Mouse (Mus musculus) MEL (cell line): ENCODE data around the gene Synpo2l. TPM values are rescaled to one million over a fixed set of nuclear protein-coding genes. Genes with fewer than 3 reads are reported as not detected.

ENCODE experiments used
- polyA plus RNA-seq, 2 experiments: library from polyadenylated mRNA; stranded (reverse) in 1 of 2; unstranded in 1 of 2; fragments of >175 nt in 1 of 2; fragments of >200 nt in 1 of 2; gene quantifications; 2 replicates each; pipeline versions ENCODE4 v1.2.1 to v1.2.4; 2012; ENCODE audit warnings: low replicate concordance in 2 of 2, low read depth in 1 of 2; ENCODE audit not compliant: insufficient read length in 2 of 2, insufficient read depth in 1 of 2, missing spikeins in 1 of 2
- total RNA-seq: library from RNA; depleted of rRNA; stranded (reverse); fragments of 300-350 nt; gene quantifications from 2 replicates; pipeline ENCODE4 v1.2.3, GENCODE M21; 2012; rRNA removed

The Synpo2l gene
- total and polyA plus RNA-seq, 3 experiments: 0.04 to 0.06 TPM; not detected in 1

Other genes starting within 250 kb of the Synpo2l start
- not detected in 2 replicates for gene Cfap70, start 216.1 kb downstream of the Synpo2l start, total RNA-seq
- under 1 TPM in 1 of 2 experiments, not detected in 1; 0.11 TPM for gene Cfap70, start 216.1 kb downstream of the Synpo2l start, polyA plus RNA-seq
- 44.8 and 52.0 TPM in 2 replicates for gene Anxa7, start 188.2 kb downstream of the Synpo2l start, total RNA-seq
- 10 to 100 TPM in 1 of 2 experiments, not detected in 1; 70.3 TPM for gene Anxa7, start 188.2 kb downstream of the Synpo2l start, polyA plus RNA-seq
- gene Mss51, start 171.5 kb downstream of the Synpo2l start, total RNA-seq: 0.42 and 0.62 TPM in 2 replicates
- gene Mss51, start 171.5 kb downstream of the Synpo2l start, polyA plus RNA-seq: 1 to 10 TPM in 1 of 2 experiments, not detected in 1; 1.1 TPM
- gene Ppp3cb, start 121.8 kb downstream of the Synpo2l start, total RNA-seq: 20.1 and 20.4 TPM in 2 replicates
- 10 to 100 TPM; 32.6 to 62.9 TPM for gene Ppp3cb, start 121.8 kb downstream of the Synpo2l start, polyA plus RNA-seq
- gene Usp54, start 27.3 kb downstream of the Synpo2l start, total RNA-seq: 1.2 and 1.5 TPM in 2 replicates
- gene Usp54, start 27.3 kb downstream of the Synpo2l start, polyA plus RNA-seq: 1 to 10 TPM in 1 of 2 experiments, not detected in 1; 2.6 TPM
- 0.15 TPM in 1 of 2 replicates, not detected in the other for gene Myoz1, start 11.8 kb downstream of the Synpo2l start, total RNA-seq
- gene Myoz1, start 11.8 kb downstream of the Synpo2l start, polyA plus RNA-seq: under 1 TPM in 1 of 2 experiments, not detected in 1; 0.15 TPM
- 68.5 and 83.9 TPM in 2 replicates for gene Sec24c, start 6.0 kb upstream of the Synpo2l start, total RNA-seq
- 100 to 1,000 TPM; 121 to 263 TPM for gene Sec24c, start 6.0 kb upstream of the Synpo2l start, polyA plus RNA-seq
- gene Fut11, start 26.6 kb upstream of the Synpo2l start, total RNA-seq: 0.49 and 0.69 TPM in 2 replicates
- gene Fut11, start 26.6 kb upstream of the Synpo2l start, polyA plus RNA-seq: 1 to 10 TPM in 1 of 2 experiments, not detected in 1; 1.8 TPM
- 154 and 164 TPM in 2 replicates for gene Chchd1, start 34.7 kb upstream of the Synpo2l start, total RNA-seq
- 100 to 1,000 TPM in 1 of 2 experiments, not detected in 1; 136 TPM for gene Chchd1, start 34.7 kb upstream of the Synpo2l start, polyA plus RNA-seq
- gene Zswim8, start 39.2 kb upstream of the Synpo2l start, total RNA-seq: 14.2 and 16.5 TPM in 2 replicates
- 10 to 100 TPM in 1 of 2 experiments, not detected in 1; 35.5 TPM for gene Zswim8, start 39.2 kb upstream of the Synpo2l start, polyA plus RNA-seq
- gene Ndst2, start 66.2 kb upstream of the Synpo2l start, total RNA-seq: 34.4 and 39.5 TPM in 2 replicates
- 10 to 100 TPM; 37.1 to 54.0 TPM for gene Ndst2, start 66.2 kb upstream of the Synpo2l start, polyA plus RNA-seq
- gene Camk2g, start 125.7 kb upstream of the Synpo2l start, total RNA-seq: 14.1 and 15.6 TPM in 2 replicates
- 10 to 100 TPM in 1 of 2 experiments, not detected in 1; 27.1 TPM for gene Camk2g, start 125.7 kb upstream of the Synpo2l start, polyA plus RNA-seq
- not detected in 2 replicates for gene Plau, start 168.3 kb upstream of the Synpo2l start, total RNA-seq
- gene Plau, start 168.3 kb upstream of the Synpo2l start, polyA plus RNA-seq: under 1 TPM in 1 of 2 experiments, not detected in 1; 0.04 TPM